Mouse (Mus musculus) CH12.LX (cell line): ENCODE data around the gene Bco2. TPM values are rescaled to one million over a fixed set of nuclear protein-coding genes. Genes with fewer than 3 reads are reported as not detected.

Experiments
- DNase-seq: peaks from one replicate; pipeline ENCODE4 v3.0.0-alpha.2; 2013; ENCODE audit errors: extremely low read depth
- H3K27ac ChIP-seq: 2 replicates; pipeline ENCODE4 v1.5.1; 2012; ENCODE audit warnings: low read depth, mild to moderate bottlenecking, control low read depth, moderate library complexity; ENCODE audit not compliant: insufficient read depth
- H3K27me3 ChIP-seq: replicated peaks from 2 replicates; pipeline ENCODE3; 2012; ENCODE audit warnings: inconsistent platforms
- H3K36me3 ChIP-seq, 2 experiments: replicated peaks in 1 of 2; 2 replicates each; pipeline versions ENCODE3 to v1.6.1; 2012; ENCODE audit warnings: inconsistent platforms in 1 of 2, low read length in 1 of 2, mild to moderate bottlenecking in 1 of 2, mixed read lengths in 1 of 2, moderate library complexity in 1 of 2; ENCODE audit not compliant: control insufficient read depth in 1 of 2, insufficient read depth in 1 of 2
- H3K4me1 ChIP-seq, 2 experiments: 2 replicates each; pipeline ENCODE4 v1.6.1; 2012; ENCODE audit warnings: inconsistent platforms in 1 of 2, moderate library complexity in 1 of 2; ENCODE audit not compliant: insufficient read depth in 2 of 2, control insufficient read depth in 1 of 2
- H3K4me2 ChIP-seq: 2 replicates; pipeline ENCODE4 v1.6.1; 2012; ENCODE audit warnings: low read depth, mild to moderate bottlenecking, control low read depth; ENCODE audit not compliant: poor library complexity, insufficient read depth, severe bottlenecking
- H3K4me3 ChIP-seq, 3 experiments: fragments of 150-350 bp in 1 of 3; sonication (generic) in 1 of 3; replicated peaks in 1 of 3; 2 replicates each; pipeline versions ENCODE3 to v1.5.1; 2011 to 2012; ENCODE audit warnings: low read depth in 2 of 3, low read length in 2 of 3, mild to moderate bottlenecking in 2 of 3, moderate library complexity in 2 of 3, control low read depth in 1 of 3, improper control_type of control experiment in 1 of 3, inconsistent platforms in 1 of 3, mixed read lengths in 1 of 3; ENCODE audit not compliant: poor library complexity in 1 of 3
- H3K79me2 ChIP-seq: replicated peaks from 2 replicates; pipeline ENCODE4 v1.6.1; 2012; ENCODE audit warnings: mild to moderate bottlenecking, moderate library complexity; ENCODE audit not compliant: control insufficient read depth, poor library complexity, insufficient read depth, severe bottlenecking; ENCODE audit errors: extremely low read depth
- H3K9ac ChIP-seq: 2 replicates; pipeline ENCODE4 v1.6.1; 2012; ENCODE audit warnings: low read depth, mild to moderate bottlenecking, control low read depth, moderate library complexity; ENCODE audit not compliant: insufficient read depth
- H3K9me3 ChIP-seq: replicated peaks from 2 replicates; pipeline ENCODE3; 2012; ENCODE audit warnings: low read length, inconsistent platforms, mixed read lengths
- BHLHE40 ChIP-seq: IDR thresholded peaks from 2 replicates; pipeline ENCODE4 v1.6.1; 2011; ENCODE audit warnings: mild to moderate bottlenecking, low read depth, low read length, improper control_type of control experiment
- CHD2 ChIP-seq: IDR thresholded peaks from 2 replicates; pipeline ENCODE4 v1.6.1; 2011; ENCODE audit warnings: low read length, improper control_type of control experiment
- CTCF ChIP-seq, 2 experiments: IDR thresholded peaks in 1 of 2; conservative IDR thresholded peaks in 1 of 2; 2 replicates each; pipeline ENCODE4 v1.5.1; 2011 to 2012; ENCODE audit warnings: low read depth in 2 of 2, low read length in 2 of 2, improper control_type of control experiment in 1 of 2, inconsistent platforms in 1 of 2, mild to moderate bottlenecking in 1 of 2, moderate library complexity in 1 of 2
- EP300 ChIP-seq: IDR thresholded peaks from 2 replicates; pipeline ENCODE4 v1.6.1; 2011; ENCODE audit warnings: low read length, improper control_type of control experiment
- ETS1 ChIP-seq: conservative IDR thresholded peaks from 2 replicates; pipeline ENCODE4 v1.6.1; 2012; ENCODE audit warnings: low read depth, mild to moderate bottlenecking, inconsistent platforms, low read length, improper control_type of control experiment, moderate library complexity
- HCFC1 ChIP-seq: IDR thresholded peaks from 2 replicates; pipeline ENCODE4 v1.6.1; 2012; ENCODE audit warnings: low read depth, mild to moderate bottlenecking, inconsistent platforms, low read length, improper control_type of control experiment
- IRF4 ChIP-seq: IDR thresholded peaks from 2 replicates; pipeline ENCODE4 v1.6.1; 2014; ENCODE audit warnings: low read depth, mild to moderate bottlenecking, inconsistent platforms, low read length, improper control_type of control experiment
- JUN ChIP-seq: IDR thresholded peaks from 2 replicates; pipeline ENCODE4 v1.6.1; 2011; ENCODE audit warnings: low read depth, mild to moderate bottlenecking, low read length, improper control_type of control experiment, moderate library complexity; ENCODE audit not compliant: insufficient read depth
- JUND ChIP-seq: conservative IDR thresholded peaks from 2 replicates; pipeline ENCODE4 v1.6.1; 2011; ENCODE audit warnings: low read depth, low read length, improper control_type of control experiment
- MAFK ChIP-seq: IDR thresholded peaks from 2 replicates; pipeline ENCODE4 v1.6.1; 2011; ENCODE audit warnings: low read length, improper control_type of control experiment; ENCODE audit not compliant: insufficient replicate concordance
- MAX ChIP-seq: IDR thresholded peaks from 2 replicates; pipeline ENCODE4 v1.6.1; 2011; ENCODE audit warnings: low read length, improper control_type of control experiment
- MEF2A ChIP-seq: IDR thresholded peaks from 2 replicates; pipeline ENCODE4 v1.6.1; 2014; ENCODE audit warnings: low read depth, mild to moderate bottlenecking, inconsistent platforms, low read length, improper control_type of control experiment, borderline replicate concordance
- MYC ChIP-seq: IDR thresholded peaks from 2 replicates; pipeline ENCODE4 v1.6.1; 2011; ENCODE audit warnings: low read depth, mild to moderate bottlenecking, improper control_type of control experiment, low read length
- RCOR1 ChIP-seq: conservative IDR thresholded peaks from 2 replicates; pipeline ENCODE4 v1.6.1; 2012; ENCODE audit warnings: low read depth, mild to moderate bottlenecking, inconsistent platforms, low read length, improper control_type of control experiment
- SIN3A ChIP-seq: IDR thresholded peaks from 2 replicates; pipeline ENCODE4 v1.6.1; 2012; ENCODE audit warnings: low read length, improper control_type of control experiment, inconsistent platforms
- SMC3 ChIP-seq: IDR thresholded peaks from 2 replicates; pipeline ENCODE4 v1.6.1; 2011; ENCODE audit warnings: low read depth, low read length, improper control_type of control experiment
- TCF12 ChIP-seq: IDR thresholded peaks from 2 replicates; pipeline ENCODE4 v1.6.1; 2014; ENCODE audit warnings: low read depth, mild to moderate bottlenecking, inconsistent platforms, low read length, improper control_type of control experiment
- ZKSCAN1 ChIP-seq: IDR thresholded peaks from 2 replicates; pipeline ENCODE4 v1.6.1; 2012; ENCODE audit warnings: low read depth, inconsistent platforms, low read length, improper control_type of control experiment, borderline replicate concordance
- ZMIZ1 ChIP-seq: IDR thresholded peaks from 2 replicates; pipeline ENCODE4 v1.6.1; 2012; ENCODE audit warnings: low read depth, mild to moderate bottlenecking, inconsistent platforms, low read length, improper control_type of control experiment
- dilution Hi-C: fragments of 300-500 bp; cut with MboI; formaldehyde crosslinking; loops from 2 replicates; pipeline ENCODE4 v1.14.3; 2020; ENCODE audit warnings: low sequenced_read_pairs; ENCODE audit not compliant: extremely low pct_unique_long_range_greater_than_20kb, extremely low pct_ligation_motif_present
- in situ Hi-C: fragments of 300-500 bp; cut with MboI; formaldehyde crosslinking; loops from 3 replicates; pipeline ENCODE4 v1.14.3; 2019; ENCODE audit warnings: low sequenced_read_pairs, low pct_ligation_motif_present, low pct_unique_long_range_greater_than_20kb, mixed read lengths
- polyA plus RNA-seq: library from polyadenylated mRNA; unstranded; fragments of >175 nt; gene quantifications from 2 replicates; pipeline ENCODE4 v1.2.1, GENCODE M21; 2012; ENCODE audit warnings: low read depth; ENCODE audit not compliant: insufficient read length
- total RNA-seq, 2 experiments: library from RNA; depleted of rRNA; stranded (reverse); fragments of 300-350 nt in 1 of 2; fragments of >200 nt in 1 of 2; gene quantifications; 2 replicates each; pipeline ENCODE4 v1.2.3; 2012 to 2014

Gene Bco2
- total and polyA plus RNA-seq, 3 experiments, result 0.68 to 1.2 (median 0.93) TPM

DNA sequence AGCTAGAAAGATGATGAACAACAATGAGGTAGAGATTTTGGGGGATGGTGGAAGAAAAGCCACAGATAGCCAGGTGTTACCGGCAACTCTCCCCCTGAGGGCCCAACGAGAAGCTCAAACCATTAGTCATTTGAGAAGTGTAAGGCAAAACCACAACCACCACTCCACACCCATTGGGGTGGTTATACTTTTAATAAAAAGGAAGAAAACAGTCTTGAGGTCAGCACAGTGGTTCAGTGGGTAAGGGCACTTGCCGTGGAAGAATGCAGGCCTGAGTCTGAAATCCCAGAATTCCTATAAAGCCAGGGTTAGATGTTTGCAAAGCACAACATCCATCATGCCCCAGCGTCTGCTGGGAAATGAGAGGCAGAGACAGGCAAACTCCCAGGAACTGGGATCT lies 17.7 kb downstream of the Bco2 start:
- H3K9me3 ChIP-seq, result no peaks in the 10 kb centered on the region
- H3K79me2 ChIP-seq, result no peaks in the 10 kb centered on the region
- DNase-seq, result peak; percentile 79
- in situ Hi-C loops (loop anchor here (5.0 to 25.0 kb wide), 2 partner anchors 50 to 1000 kb away; no protein-coding TSS in a partner anchor), dilution Hi-C loops (no loop called here)
- peaks cover 4% of the 10 kb centered on the region for H3K27me3 ChIP-seq
- no peak overlapping the region for H3K4me3 ChIP-seq
- no peak overlapping the region for H3K4me2 ChIP-seq
- H3K9ac ChIP-seq, result no peak overlapping the region
- peaks cover 14 to 32% of the 10 kb centered on the region in 2 experiments for H3K4me1 ChIP-seq
- no peak overlapping the region for H3K27ac ChIP-seq
- H3K36me3 ChIP-seq, result no peaks in the 10 kb centered on the region
- TF ChIP-seq ETS1 (peak; percentile 73), SIN3A (0 out of 2 replicates have a peak, but pooled peaks have one; percentile 30), CTCF (conservative IDR thresholded peaks at IDR 0.05 in 1 of 2, IDR thresholded peaks at IDR 0.05 in 1 of 2; ENCODE audit: low read depth in 2 of 2, low read length in 2 of 2) (no peak), JUN (peak; percentile 79), BHLHE40 (peak; percentile 80), ZKSCAN1 (no peak), IRF4 (peak; percentile 97), MEF2A (peak; percentile 79), HCFC1 (0 out of 2 replicates have a peak, but pooled peaks have one; percentile 31), RCOR1 (peak; percentile 92), CHD2 (peak; percentile 78), JUND (peak; percentile 95), EP300 (peak; percentile 94), ZMIZ1 (no peak), SMC3 (no peak), TCF12 (peak; percentile 95), MAFK (peak; percentile 88), MYC (peak; percentile 13; the same call in 1 of the 2 replicates), MAX (no peak)

- Histone ChIP-seq H3K27ac (no peak overlapping the region), H3K4me1 (peaks cover 14 to 32% of the 10 kb centered on the region in 2 experiments), H3K79me2 (no peaks in the 10 kb centered on the region), H3K9me3 (no peaks in the 10 kb centered on the region), H3K9ac (no peak overlapping the region), H3K27me3 (peaks cover 4% of the 10 kb centered on the region), H3K36me3 (no peaks in the 10 kb centered on the region), H3K4me3 (no peak overlapping the region), H3K4me2 (no peak overlapping the region)
- dilution Hi-C loops, result no loop called here
- TF ChIP-seq BHLHE40 (0 out of 2 replicates have a peak, but pooled peaks have one; percentile 7), MYC (no peak)
- in situ Hi-C loops, result loop anchor here (5.0 to 25.0 kb wide), 2 partner anchors 51 to 999 kb away; no protein-coding TSS in a partner anchor
- DNase-seq, result no peak
Observed at GRCm38 (mm10) chr9:50536603-50537135, 18.3 kb downstream of the Bco2 start.
